Mouse (Mus musculus) heart, embryonic 10.5 days (tissue): ENCODE data around the gene Tas2r143. TPM values are rescaled to one million over a fixed set of nuclear protein-coding genes. Genes with fewer than 3 reads are reported as not detected.
A peak's percentile ranks its signal among the peaks of the same experiment; 100 is the strongest.

Source experiments
- DNase-seq: peaks from one replicate; pipeline ENCODE4 v3.0.0-alpha.2; 2017; ENCODE audit warnings: low spot score
- H3K27ac ChIP-seq: fragments of 300-500 bp; sonication (generic); 2 replicates; pipeline ENCODE4 v1.5.1; 2016; ENCODE audit warnings: mild to moderate bottlenecking
- H3K27me3 ChIP-seq: fragments of 300-500 bp; sonication (generic); 2 replicates; pipeline ENCODE4 v1.6.1; 2016; ENCODE audit warnings: mild to moderate bottlenecking; ENCODE audit not compliant: poor library complexity, insufficient read depth, severe bottlenecking
- H3K36me3 ChIP-seq: fragments of 300-500 bp; sonication (generic); 2 replicates; pipeline ENCODE4 v1.6.1; 2016; ENCODE audit warnings: mild to moderate bottlenecking, moderate library complexity
- H3K4me1 ChIP-seq: fragments of 300-500 bp; sonication (generic); 2 replicates; pipeline ENCODE4 v1.6.1; 2016; ENCODE audit warnings: mild to moderate bottlenecking
- H3K4me3 ChIP-seq: fragments of 300-500 bp; sonication (generic); 2 replicates; pipeline ENCODE4 v1.5.1; 2016; ENCODE audit warnings: mild to moderate bottlenecking, moderate library complexity
- H3K9me3 ChIP-seq: fragments of 300-500 bp; sonication (generic); 2 replicates; pipeline ENCODE4 v1.6.1; 2016; ENCODE audit warnings: mild to moderate bottlenecking, moderate library complexity
- WGBS: fragments of 180-500 bp; shearing (Covaris S2); methylation state at CpG from one replicate; pipeline ENCODE4 v1.1.7; 2016; 5-methylcytosine and 5-hydroxymethylcytosine counted together
- polyA plus RNA-seq: library from polyadenylated mRNA; unstranded; fragments of >200 nt; fragmentation: Nextera tagmentation; extraction: Ambion mirVana; gene quantifications from 2 replicates; pipeline ENCODE4 v1.2.1, GENCODE M21; 2016

The Tas2r143 gene
- polyA plus RNA-seq, 1 experiment from 2014 or later: not detected

DNA sequence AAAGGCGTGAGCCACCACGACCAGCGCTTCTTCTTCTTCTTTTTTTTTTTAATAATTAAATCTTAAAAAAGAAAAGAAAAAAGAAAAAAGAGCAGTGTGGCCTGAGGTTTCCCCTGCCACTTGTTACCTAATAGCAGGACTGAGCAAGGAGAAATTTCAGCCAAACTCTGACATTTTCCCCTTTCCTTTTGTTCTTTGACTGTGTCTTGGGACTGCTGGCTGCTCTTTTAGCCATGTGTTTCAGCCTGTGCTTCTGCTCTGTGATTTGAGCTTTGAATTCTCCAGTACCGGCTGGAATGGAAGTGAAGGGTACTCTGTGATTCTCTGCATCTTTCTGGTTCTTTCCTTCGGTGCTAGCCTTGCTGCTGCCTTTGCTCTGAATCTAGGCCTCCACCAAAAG lies 16.7 kb upstream of the Tas2r143 start:
- Histone ChIP-seq H3K27ac (no peak overlapping the region), H3K27me3 (no peaks in the 10 kb centered on the region), H3K4me3 (no peak overlapping the region), H3K4me1 (peaks cover 14% of the 10 kb centered on the region; the same call in 1 of the 2 replicates), H3K36me3 (no peaks in the 10 kb centered on the region), H3K9me3 (no peaks in the 10 kb centered on the region)
- DNase-seq: no peak
- WGBS: 87% methylated on average over 5 of the region's 5 CpGs

DNA sequence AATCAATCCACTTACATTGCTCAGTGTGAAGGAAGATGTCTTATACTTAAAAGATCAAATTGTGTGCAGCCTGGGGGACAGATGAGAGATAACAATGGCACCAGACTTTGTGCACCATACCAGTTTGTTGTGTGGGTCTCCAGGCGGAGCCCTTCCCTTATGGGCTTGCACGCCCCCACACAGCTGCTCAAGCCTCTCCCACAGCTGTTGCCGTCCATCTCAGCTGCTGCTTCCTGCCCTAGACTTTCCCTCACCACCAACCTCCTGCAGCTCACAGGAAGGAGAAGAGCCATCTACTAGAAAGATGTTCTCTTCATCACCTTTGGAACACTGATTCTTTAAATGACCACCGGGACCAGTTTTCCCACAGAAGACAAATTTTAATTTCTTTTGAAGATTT lies 14.4 kb upstream of the Tas2r143 start:
- no peak overlapping the region for H3K4me3 ChIP-seq
- H3K27ac ChIP-seq: no peak overlapping the region
- no peak for DNase-seq
- H3K36me3 ChIP-seq: no peaks in the 10 kb centered on the region
- no peaks in the 10 kb centered on the region for H3K9me3 ChIP-seq
- WGBS: 71% methylated on average over 4 of the region's 4 CpGs
- no peaks in the 10 kb centered on the region for H3K27me3 ChIP-seq
- H3K4me1 ChIP-seq: peaks cover 13% of the 10 kb centered on the region; the same call in 1 of the 2 replicates

DNA sequence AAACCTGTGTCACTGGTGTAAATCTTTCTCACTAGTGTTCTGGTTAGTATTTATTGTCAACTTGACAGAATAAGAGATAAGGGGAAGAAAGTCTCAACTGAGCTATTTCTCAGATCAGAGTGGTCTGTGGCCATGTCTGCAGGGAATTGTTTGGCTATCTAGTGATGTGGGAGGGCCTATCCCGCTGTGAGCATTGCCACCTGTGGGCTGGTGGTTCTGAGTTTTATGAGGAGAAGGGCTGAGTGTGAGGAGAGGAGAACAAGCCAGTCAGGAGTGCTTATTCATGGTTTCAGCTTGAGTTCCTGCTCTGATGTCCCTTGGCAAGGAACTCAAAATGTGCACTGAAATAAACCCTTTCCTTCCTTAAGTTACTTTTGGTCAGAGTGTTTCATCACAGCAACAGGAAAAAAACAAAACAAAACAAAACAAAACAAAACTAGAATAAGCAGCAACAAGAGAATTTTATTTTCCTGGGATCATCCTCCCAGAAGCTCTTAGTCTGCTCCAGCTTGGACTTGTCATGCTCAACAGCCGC lies 8.2 kb upstream of the Tas2r143 start:
- Histone ChIP-seq H3K4me3 (no peak overlapping the region), H3K36me3 (no peaks in the 10 kb centered on the region), H3K27me3 (no peaks in the 10 kb centered on the region), H3K27ac (no peak overlapping the region), H3K4me1 (peaks cover 5% of the 10 kb centered on the region; the same call in 1 of the 2 replicates), H3K9me3 (no peaks in the 10 kb centered on the region)
- 21% methylated on average over 2 of the region's 2 CpGs for WGBS
- no peak for DNase-seq

DNA sequence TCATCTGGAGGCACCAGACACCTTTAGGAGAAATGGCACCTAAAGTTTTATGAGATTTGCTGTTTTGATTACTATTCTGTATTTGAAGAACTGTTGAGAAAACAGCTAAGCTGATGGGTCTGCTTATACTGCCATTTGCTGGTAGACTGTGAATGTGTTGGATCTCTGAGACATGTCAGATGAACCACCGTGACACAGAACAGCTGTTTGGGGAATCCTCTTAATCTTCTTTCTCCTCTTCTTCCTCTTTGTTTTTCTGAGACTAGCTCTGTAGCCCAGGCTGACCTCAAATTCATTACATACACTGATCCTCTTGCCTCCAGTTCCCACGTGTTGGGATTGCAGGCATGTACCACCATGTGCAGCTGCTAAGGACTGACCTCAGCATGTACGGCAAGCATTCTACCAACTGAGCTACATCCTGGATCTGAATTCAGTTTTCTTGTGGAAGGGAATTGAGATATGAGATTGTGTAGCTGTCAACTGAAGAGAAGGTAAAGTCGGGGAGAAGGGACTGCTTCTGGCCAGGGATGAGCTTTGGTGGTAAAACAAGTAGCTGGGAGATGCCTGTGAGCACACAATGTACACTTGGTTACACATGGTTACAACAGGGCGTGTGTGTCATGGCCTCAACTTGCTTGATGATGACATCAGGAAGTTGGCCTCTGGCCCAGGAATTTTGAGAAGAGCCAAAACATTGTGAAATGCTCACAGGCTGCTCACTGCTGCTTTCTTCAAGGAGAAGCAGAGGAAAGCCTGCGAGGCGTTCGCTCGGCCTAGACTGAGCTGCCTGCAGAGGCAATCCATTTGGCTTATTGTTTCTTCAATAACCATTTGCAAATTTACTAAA lies 3.9 kb upstream of the Tas2r143 start:
- no peak overlapping the region for H3K27ac ChIP-seq
- 61% methylated on average over 9 of the region's 9 CpGs for WGBS

DNA sequence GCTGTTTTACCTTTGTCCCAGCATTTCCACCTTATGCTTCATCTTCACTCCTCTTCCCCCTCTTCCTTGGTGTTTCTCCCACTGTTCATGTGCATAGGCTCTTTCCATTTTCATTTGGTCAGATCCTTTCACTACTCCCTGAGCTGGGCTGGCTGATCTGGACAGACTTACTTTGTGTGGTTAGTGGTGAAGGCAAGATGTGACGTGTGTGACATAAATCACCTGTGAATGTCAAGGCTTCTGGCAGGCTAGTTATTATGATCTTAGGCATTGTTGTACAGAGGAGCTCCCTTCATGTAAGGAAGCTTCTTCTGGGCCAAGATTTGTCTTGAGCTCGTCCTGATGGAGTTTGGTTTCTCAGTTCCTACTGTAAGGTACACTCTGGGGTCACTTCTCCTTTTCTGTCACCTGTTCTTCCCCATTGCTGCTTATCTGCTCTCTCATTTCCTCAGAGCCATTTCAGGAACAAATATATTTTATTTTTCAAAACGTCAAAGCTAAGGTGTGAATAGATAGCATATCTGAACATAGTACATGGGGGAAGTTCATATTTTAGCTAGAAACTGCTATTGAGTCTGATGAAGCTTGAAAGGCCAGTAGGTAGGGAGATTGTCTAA lies 2.9 kb upstream of the Tas2r143 start:
- no peak for DNase-seq
- H3K36me3 ChIP-seq: no peaks in the 10 kb centered on the region
- H3K4me3 ChIP-seq: no peak overlapping the region
- WGBS: 66% methylated on average over 3 of the region's 3 CpGs
- no peaks in the 10 kb centered on the region for H3K9me3 ChIP-seq
- no peaks in the 10 kb centered on the region for H3K4me1 ChIP-seq
- peaks cover 6% of the 10 kb centered on the region; the same call in 1 of the 2 replicates for H3K27me3 ChIP-seq
- no peak overlapping the region for H3K27ac ChIP-seq

More for the DNA sequence above, 3.9 kb upstream of the Tas2r143 start:
- Histone ChIP-seq H3K9me3 (no peaks in the 10 kb centered on the region), H3K36me3 (no peaks in the 10 kb centered on the region), H3K4me1 (peaks cover 5% of the 10 kb centered on the region; the same call in 1 of the 2 replicates), H3K4me3 (no peak overlapping the region), H3K27me3 (peaks cover 6% of the 10 kb centered on the region; the same call in 1 of the 2 replicates)
- DNase-seq: peak; percentile 85

DNA sequence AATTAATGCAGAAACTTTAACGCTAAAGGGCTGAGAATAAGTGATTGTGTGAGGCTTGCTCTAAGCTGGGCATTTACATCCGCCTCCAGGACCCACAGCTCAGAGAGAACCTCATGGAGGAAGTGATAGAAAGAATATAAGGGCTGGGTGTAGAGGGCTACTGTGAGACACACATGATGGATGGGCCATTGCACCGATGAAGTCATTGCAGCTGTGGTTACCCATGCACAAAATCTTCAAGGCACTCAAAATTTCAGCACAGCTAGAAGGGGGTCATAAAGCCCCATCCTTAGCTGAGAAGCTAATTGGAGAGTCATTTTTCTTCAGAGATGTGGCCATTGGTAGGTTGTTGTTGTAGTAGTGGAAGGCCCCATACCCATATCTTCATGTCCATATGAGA lies 1.8 kb upstream of the Tas2r143 start:
- H3K36me3 ChIP-seq: no peaks in the 10 kb centered on the region
- H3K4me3 ChIP-seq: no peak overlapping the region
- H3K27me3 ChIP-seq: peaks cover 6% of the 10 kb centered on the region; the same call in 1 of the 2 replicates
- no peak for DNase-seq
- 83% methylated on average over 3 of the region's 3 CpGs for WGBS
- H3K9me3 ChIP-seq: no peaks in the 10 kb centered on the region
- H3K4me1 ChIP-seq: no peaks in the 10 kb centered on the region
- H3K27ac ChIP-seq: no peak overlapping the region

DNA sequence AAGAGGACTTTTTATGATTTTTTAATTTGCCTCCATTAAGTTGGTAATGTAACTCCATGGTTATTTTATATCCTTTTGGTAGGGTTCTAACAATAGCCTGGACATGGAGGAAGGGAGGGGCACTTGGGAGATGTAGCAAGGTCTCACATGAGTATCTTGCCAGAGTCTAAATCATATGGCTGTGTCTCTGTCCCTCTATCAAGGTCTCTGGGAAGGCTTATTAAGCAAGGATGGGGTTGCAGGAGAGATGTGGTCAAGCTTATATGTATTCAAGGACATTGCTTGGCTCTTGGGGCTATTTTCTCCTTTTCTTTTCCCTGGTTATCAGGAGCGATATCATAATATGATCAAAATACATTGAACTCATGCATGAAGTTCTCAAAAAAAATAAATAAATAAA lies 1.0 kb upstream of the Tas2r143 start:
- 90% methylated on average over 1 of the region's 1 CpGs for WGBS
- Histone ChIP-seq H3K36me3 (no peaks in the 10 kb centered on the region), H3K4me3 (no peak overlapping the region), H3K9me3 (no peaks in the 10 kb centered on the region), H3K27me3 (peaks cover 6% of the 10 kb centered on the region; the same call in 1 of the 2 replicates), H3K4me1 (no peaks in the 10 kb centered on the region), H3K27ac (no peak overlapping the region)
- DNase-seq: no peak

DNA sequence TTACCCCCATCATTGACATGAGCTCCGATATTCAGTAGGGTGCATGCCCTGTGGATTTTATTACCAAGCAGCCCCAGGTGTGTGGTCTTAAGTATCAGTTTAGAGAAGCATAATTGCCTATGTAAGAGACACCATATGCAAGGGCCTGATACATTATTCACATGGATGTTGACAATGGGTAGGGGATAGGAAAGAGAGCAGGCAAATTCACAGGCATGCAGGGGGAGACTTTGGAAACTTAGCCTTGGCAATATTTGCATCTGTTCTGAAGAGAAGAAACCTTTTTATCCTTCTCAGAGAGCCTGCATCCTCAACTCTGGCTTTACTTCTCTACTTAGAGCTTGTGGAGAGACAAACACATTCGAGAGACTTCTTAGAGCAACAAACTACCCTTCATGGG lies 5.1 kb downstream of the Tas2r143 start, which contains the start of gene Tas2r135:
Gene Tas2r135 (plus strand): TSS at position 301 of the 400 bp plus-strand sequence.
- peaks cover 6% of the 10 kb centered on the region; the same call in 1 of the 2 replicates for H3K27me3 ChIP-seq
- H3K4me1 ChIP-seq: peaks cover 11% of the 10 kb centered on the region
- 83% methylated on average over 2 of the region's 2 CpGs for WGBS
- no peak within 1 kb of the TSS for H3K4me3 ChIP-seq
- H3K9me3 ChIP-seq: no peaks in the 10 kb centered on the region
- no peak for DNase-seq
- no peaks in the 10 kb centered on the region for H3K36me3 ChIP-seq
- no peak within 1 kb of the TSS for H3K27ac ChIP-seq

DNA sequence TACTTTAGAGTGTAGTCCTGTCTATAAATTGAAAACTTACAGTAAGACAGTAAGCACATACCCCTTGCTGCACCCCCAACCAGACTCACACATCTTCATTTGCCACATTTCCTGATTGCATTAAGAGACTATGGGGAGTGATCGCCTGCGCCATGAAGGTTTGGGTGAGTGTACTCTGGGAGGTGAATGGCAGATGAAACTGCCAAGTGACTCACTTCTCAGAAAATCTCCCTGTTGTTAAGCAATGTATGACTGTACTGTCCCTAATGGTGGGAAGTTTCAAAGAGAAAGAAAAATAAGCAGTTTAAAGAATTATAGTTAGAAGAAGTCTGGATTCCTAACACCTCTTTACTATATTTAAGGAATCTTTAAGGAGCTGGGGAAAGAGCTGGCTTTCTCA lies 19.4 kb downstream of the Tas2r143 start:
- Histone ChIP-seq H3K27ac (no peak overlapping the region), H3K9me3 (no peaks in the 10 kb centered on the region), H3K27me3 (no peaks in the 10 kb centered on the region), H3K36me3 (no peaks in the 10 kb centered on the region), H3K4me1 (no peaks in the 10 kb centered on the region), H3K4me3 (no peak overlapping the region)
- 88% methylated on average over 2 of the region's 2 CpGs for WGBS
- no peak for DNase-seq

DNA sequence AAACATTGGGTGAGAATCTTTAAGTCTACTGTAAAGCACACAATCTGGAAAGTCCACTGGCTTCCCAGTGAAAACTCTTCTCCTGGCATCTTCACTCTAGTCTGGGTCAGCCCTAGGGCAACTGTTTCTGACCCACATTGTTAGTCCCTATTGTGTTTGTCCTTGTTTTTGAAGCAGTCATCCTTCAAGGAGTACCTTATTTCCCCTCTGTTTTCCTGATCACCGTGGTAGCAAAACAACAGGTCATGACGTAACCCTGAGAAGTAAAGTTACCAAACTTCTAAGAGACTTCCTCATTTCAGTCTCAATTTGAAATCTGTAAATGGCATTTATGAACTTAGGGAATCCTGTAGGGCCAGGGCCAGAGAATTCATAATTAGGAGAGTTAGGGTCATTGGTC lies 21.4 kb downstream of the Tas2r143 start:
- no peaks in the 10 kb centered on the region for H3K27me3 ChIP-seq
- 68% methylated on average over 2 of the region's 2 CpGs for WGBS
- H3K9me3 ChIP-seq: no peaks in the 10 kb centered on the region
- H3K36me3 ChIP-seq: no peaks in the 10 kb centered on the region
- DNase-seq: no peak
- H3K4me1 ChIP-seq: no peaks in the 10 kb centered on the region
- no peak overlapping the region for H3K27ac ChIP-seq
- H3K4me3 ChIP-seq: no peak overlapping the region

DNA sequence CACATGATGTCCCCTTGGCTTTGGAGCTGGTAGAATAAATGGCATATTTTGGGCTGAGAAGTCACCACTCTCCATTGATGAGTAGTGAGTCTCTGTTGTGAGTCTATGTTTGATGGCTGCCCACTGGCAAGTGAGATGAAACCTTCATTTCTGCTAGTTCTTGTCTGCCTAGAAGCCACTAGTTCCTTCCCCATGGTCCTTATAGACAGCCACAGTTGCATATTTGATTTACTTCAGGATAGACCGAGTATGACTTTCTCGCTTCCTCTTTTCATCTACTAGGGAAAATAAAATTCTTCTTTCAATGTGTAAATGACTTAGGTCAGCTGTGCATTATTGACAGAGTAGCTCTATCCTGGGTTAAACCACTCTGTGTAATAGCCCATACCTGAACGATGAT lies 24.4 kb downstream of the Tas2r143 start:
- Histone ChIP-seq H3K9me3 (no peaks in the 10 kb centered on the region), H3K4me3 (no peak overlapping the region), H3K27me3 (no peaks in the 10 kb centered on the region), H3K36me3 (no peaks in the 10 kb centered on the region), H3K4me1 (no peaks in the 10 kb centered on the region), H3K27ac (no peak overlapping the region)
- WGBS: 90% methylated on average over 3 of the region's 3 CpGs
- no peak for DNase-seq

DNA sequence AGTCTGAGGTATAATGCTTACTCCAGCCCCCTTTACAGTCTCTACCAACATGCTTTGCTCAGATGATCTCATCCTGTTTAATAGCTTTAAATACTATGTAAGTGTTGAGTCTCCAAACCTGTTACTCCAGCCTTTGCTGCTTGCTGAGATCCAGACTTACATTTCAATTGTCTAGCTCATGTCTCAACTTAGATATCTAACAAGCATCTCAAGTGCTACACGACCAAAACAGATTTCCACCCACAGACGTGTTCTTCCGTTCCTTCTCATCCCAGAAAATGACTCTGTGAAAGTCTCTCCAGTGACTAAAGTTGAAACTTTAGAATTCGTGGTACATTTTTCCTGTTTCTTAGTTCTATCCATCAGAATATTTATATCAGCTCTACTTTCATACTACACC lies 26.3 kb downstream of the Tas2r143 start:
- WGBS: 76% methylated on average over 4 of the region's 4 CpGs
- H3K4me3 ChIP-seq: no peak overlapping the region
- no peak for DNase-seq
- H3K36me3 ChIP-seq: no peaks in the 10 kb centered on the region
- H3K27me3 ChIP-seq: no peaks in the 10 kb centered on the region
- no peaks in the 10 kb centered on the region for H3K4me1 ChIP-seq
- no peaks in the 10 kb centered on the region for H3K9me3 ChIP-seq
- H3K27ac ChIP-seq: no peak overlapping the region

DNA sequence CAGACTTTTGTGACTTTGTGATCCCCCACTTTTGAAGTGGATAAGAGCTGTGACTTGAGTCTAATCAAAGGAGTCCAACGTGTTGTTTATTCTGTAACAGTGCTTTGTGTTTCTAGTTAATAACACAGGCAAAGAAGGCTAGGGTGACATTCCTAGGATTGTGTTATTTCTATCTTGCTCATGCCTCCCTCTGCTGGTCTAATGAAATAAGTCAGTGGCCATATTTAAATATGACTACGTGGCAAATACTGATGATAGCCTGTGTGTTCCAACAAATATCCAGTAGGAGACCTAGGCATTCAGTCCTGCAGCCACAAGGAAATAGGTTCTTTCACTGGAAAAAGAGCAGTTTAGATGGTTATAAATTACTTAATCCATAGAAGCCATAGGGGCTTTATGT lies 33.5 kb downstream of the Tas2r143 start:
- no peak for DNase-seq
- H3K27ac ChIP-seq: no peak overlapping the region
- no peaks in the 10 kb centered on the region for H3K27me3 ChIP-seq
- H3K4me1 ChIP-seq: no peaks in the 10 kb centered on the region
- no peak overlapping the region for H3K4me3 ChIP-seq
- 61% methylated on average over 2 of the region's 2 CpGs for WGBS
- no peaks in the 10 kb centered on the region for H3K9me3 ChIP-seq
- no peaks in the 10 kb centered on the region for H3K36me3 ChIP-seq
